Mouse (Mus musculus): Measurements from ENCODE around the gene Wdr31.

GRCm38 (mm10) chr4:62502969-62503368 is 32.3 kb upstream of the Wdr31 start:
- TF ChIP-seq CTCF (IDR thresholded peaks at IDR 0.05; ENCODE audit: low read depth, low read length) (no peak), POLR2A (IDR thresholded peaks at IDR 0.05; ENCODE audit: borderline replicate concordance, low read depth, low read length) (no peak)

Measured in bone marrow macrophage, adult 2 months (primary cell).